Mouse (Mus musculus): Measurements from ENCODE around the gene Scp2. TPM values are rescaled to one million over a fixed set of nuclear protein-coding genes. Genes with fewer than 3 reads are reported as not detected.

The Scp2 gene
- polyA plus RNA-seq, 1 experiment from 2014 or later: 532 TPM

DNA sequence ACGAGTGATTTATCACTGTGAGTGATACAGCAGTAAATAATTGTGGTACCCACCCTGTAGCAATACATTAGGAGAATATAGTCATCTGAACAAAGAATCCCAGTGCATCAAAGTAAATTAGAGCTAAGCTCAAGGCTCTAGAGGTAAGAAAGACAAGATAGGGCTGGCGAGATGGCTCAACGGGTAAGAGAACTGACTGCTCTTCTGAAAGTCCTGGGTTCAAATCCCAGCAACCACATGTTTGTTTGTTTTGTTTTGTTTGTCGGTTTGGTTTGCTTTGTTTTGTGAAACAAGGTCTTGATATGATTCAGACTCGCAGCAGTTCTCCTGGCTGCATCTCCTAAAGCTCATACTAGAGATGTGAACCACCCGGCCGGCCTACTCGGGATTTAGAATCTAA, 27.3 kb downstream of the Scp2 start:
- Histone ChIP-seq H3K9me3 (ENCODE audit: low read length) (no peaks in the 10 kb centered on the region), H3K4me2 (replicated peaks; ENCODE audit: low read depth, low read length) (peak overlapping the region; percentile 62; the same call in 1 of the 2 replicates), H3K27ac (ENCODE audit: low read length) (no peak overlapping the region), H3K27me3 (replicated peaks; ENCODE audit: insufficient read depth, low read length) (no peaks in the 10 kb centered on the region), H3K4me3 (ENCODE audit: low read depth, low read length) (0 out of 2 replicates have a peak overlapping the region, but pooled peaks have one; percentile 59), H3K36me3 (ENCODE audit: insufficient read depth, low read length) (no peaks in the 10 kb centered on the region), H3K9ac (replicated peaks; ENCODE audit: low read depth) (no peak overlapping the region), H3K4me1 (ENCODE audit: insufficient read depth, low read depth, low read length) (no peaks in the 10 kb centered on the region)
- TF ChIP-seq CTCF (IDR thresholded peaks at IDR 0.05): no peak
- TF ChIP-seq EP300 (IDR thresholded peaks at IDR 0.05): no peak
- DNase-seq (ENCODE audit: low spot score) (no peak), ATAC-seq (no peak)
- 86% methylated on average over 8 of the region's 8 CpGs for whole genome bisulfite sequencing

DNA sequence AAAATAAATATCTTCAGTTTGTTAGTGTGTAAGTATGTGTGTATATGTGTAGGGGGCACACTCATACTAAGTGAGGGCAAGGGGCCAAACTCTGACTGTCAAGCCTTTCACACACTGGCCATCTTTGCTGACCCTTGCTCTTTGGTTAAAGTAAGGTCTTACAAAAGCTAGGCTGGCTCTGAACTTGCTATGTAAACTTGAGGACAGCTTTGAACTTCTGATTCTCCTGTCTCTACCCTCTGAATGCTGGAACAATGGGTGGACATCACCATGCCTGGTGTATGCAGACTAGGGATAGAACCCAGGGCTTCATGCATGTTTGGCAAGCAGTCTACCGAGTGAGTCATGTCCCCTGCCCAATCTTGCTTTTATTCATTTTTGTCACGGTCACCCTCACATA, 28.3 kb downstream of the Scp2 start:
- H3K4me2 ChIP-seq (replicated peaks; ENCODE audit: low read depth, low read length): no peak overlapping the region
- TF ChIP-seq EP300 (IDR thresholded peaks at IDR 0.05) (no peak), CTCF (IDR thresholded peaks at IDR 0.05) (no peak)
- WGBS: 79% methylated on average over 2 of the region's 2 CpGs
- H3K27ac ChIP-seq (ENCODE audit: low read length): no peak overlapping the region
- H3K36me3 ChIP-seq (ENCODE audit: insufficient read depth, low read length): no peaks in the 10 kb centered on the region
- no peak for ATAC-seq
- no peaks in the 10 kb centered on the region for H3K27me3 ChIP-seq (replicated peaks; ENCODE audit: insufficient read depth, low read length)
- H3K4me3 ChIP-seq (ENCODE audit: low read depth, low read length): no peak overlapping the region
- no peak overlapping the region for H3K9ac ChIP-seq (replicated peaks; ENCODE audit: low read depth)
- no peaks in the 10 kb centered on the region for H3K9me3 ChIP-seq (ENCODE audit: low read length)
- no peak for DNase-seq (ENCODE audit: low spot score)
- no peaks in the 10 kb centered on the region for H3K4me1 ChIP-seq (ENCODE audit: insufficient read depth, low read depth, low read length)

DNA sequence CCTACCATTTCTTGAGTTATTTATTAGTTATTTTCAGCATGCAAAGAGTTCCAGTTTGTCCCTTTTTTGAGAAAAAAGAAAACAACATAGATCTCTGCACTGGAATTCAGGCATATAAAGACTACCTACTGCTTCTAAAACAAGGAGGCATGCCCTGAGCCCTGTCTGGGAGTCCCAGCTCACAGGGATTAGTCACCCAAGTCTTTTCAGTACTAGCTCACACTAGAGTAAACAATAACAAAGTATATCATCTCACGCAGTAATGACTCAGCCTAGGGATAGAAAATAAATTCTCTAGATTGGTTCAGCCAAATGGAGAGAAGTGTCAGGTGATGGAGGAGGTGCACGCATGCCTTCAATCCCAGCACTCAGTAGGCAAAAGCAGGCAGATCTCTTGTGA, 34.1 kb downstream of the Scp2 start:
- Histone ChIP-seq H3K27me3 (replicated peaks; ENCODE audit: insufficient read depth, low read length) (no peaks in the 10 kb centered on the region), H3K9ac (replicated peaks; ENCODE audit: low read depth) (no peak overlapping the region), H3K4me3 (ENCODE audit: low read depth, low read length) (no peak overlapping the region), H3K4me1 (ENCODE audit: insufficient read depth, low read depth, low read length) (no peaks in the 10 kb centered on the region), H3K36me3 (ENCODE audit: insufficient read depth, low read length) (no peaks in the 10 kb centered on the region), H3K27ac (ENCODE audit: low read length) (no peak overlapping the region), H3K9me3 (ENCODE audit: low read length) (no peaks in the 10 kb centered on the region), H3K4me2 (replicated peaks; ENCODE audit: low read depth, low read length) (no peak overlapping the region)
- ATAC-seq (no peak), DNase-seq (ENCODE audit: low spot score) (no peak)
- 60% methylated on average over 2 of the region's 2 CpGs for WGBS
- TF ChIP-seq EP300 (IDR thresholded peaks at IDR 0.05): no peak
- no peak for TF ChIP-seq CTCF (IDR thresholded peaks at IDR 0.05)

DNA sequence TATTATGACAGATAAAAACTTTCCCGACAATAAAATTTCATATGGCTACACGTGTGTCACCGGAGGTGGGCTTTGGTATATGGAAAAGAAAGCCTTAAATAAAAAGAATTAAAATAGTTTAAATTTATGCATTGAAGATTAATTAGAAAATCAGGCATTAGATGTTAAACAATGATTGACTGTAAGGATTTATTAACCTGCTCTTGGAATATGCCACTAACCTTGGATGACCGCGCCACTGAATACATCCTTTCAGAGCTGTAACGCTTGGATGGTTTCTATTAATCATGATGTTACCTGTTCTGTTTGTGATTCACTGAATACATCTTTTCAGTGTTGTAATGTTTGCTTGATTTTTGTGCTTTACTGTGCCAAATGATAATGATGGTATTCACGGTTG, 35.1 kb downstream of the Scp2 start:
- H3K4me2 ChIP-seq (replicated peaks; ENCODE audit: low read depth, low read length): no peak overlapping the region
- H3K4me1 ChIP-seq (ENCODE audit: insufficient read depth, low read depth, low read length): no peaks in the 10 kb centered on the region
- DNase-seq (ENCODE audit: low spot score): no peak
- no peak for ATAC-seq
- no peaks in the 10 kb centered on the region for H3K36me3 ChIP-seq (ENCODE audit: insufficient read depth, low read length)
- H3K27me3 ChIP-seq (replicated peaks; ENCODE audit: insufficient read depth, low read length): no peaks in the 10 kb centered on the region
- H3K9ac ChIP-seq (replicated peaks; ENCODE audit: low read depth): no peak overlapping the region
- no peak overlapping the region for H3K27ac ChIP-seq (ENCODE audit: low read length)
- no peaks in the 10 kb centered on the region for H3K9me3 ChIP-seq (ENCODE audit: low read length)
- TF ChIP-seq EP300 (IDR thresholded peaks at IDR 0.05) (no peak), CTCF (IDR thresholded peaks at IDR 0.05) (no peak)
- 93% methylated on average over 7 of the region's 7 CpGs for WGBS
- no peak overlapping the region for H3K4me3 ChIP-seq (ENCODE audit: low read depth, low read length)

DNA sequence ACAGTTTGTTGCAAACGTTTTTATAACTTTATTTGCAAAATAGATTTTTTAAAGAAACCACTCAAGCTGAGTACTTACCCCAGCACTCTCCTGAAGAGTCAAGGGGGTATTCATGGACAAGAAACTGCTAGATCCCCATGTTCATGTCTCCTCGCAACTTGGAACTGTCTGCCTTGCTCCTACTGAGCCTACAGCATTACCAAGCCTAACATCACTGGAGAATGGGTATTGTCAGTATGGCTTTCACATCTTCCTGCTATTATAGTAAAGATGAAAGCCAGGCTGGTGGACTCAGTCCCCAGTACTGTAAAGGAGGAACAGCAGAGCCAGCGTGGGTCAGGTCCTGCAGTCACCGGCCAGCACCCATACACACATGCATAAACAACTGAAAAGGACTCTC, 48.5 kb downstream of the Scp2 start, which contains the start of gene Podn:
TSS of gene Podn (minus strand) at position 101 of the 400 bp plus-strand sequence.
- H3K36me3 ChIP-seq (ENCODE audit: insufficient read depth, low read length): no peaks in the 10 kb centered on the region
- H3K4me3 ChIP-seq (ENCODE audit: low read depth, low read length): no peak within 1 kb of the TSS
- no peak within 1 kb of the TSS for H3K9ac ChIP-seq (replicated peaks; ENCODE audit: low read depth)
- H3K4me1 ChIP-seq (ENCODE audit: insufficient read depth, low read depth, low read length): no peaks in the 10 kb centered on the region
- ATAC-seq (no peak), DNase-seq (ENCODE audit: low spot score) (no peak)
- TF ChIP-seq EP300 (IDR thresholded peaks at IDR 0.05): no peak
- TF ChIP-seq CTCF (IDR thresholded peaks at IDR 0.05): no peak
- WGBS: 80% methylated on average over 4 of the region's 4 CpGs
- no peak within 1 kb of the TSS for H3K27ac ChIP-seq (ENCODE audit: low read length)
- H3K9me3 ChIP-seq (ENCODE audit: low read length): no peaks in the 10 kb centered on the region
- H3K4me2 ChIP-seq (replicated peaks; ENCODE audit: low read depth, low read length): no peak within 1 kb of the TSS
- no peaks in the 10 kb centered on the region for H3K27me3 ChIP-seq (replicated peaks; ENCODE audit: insufficient read depth, low read length)

DNA sequence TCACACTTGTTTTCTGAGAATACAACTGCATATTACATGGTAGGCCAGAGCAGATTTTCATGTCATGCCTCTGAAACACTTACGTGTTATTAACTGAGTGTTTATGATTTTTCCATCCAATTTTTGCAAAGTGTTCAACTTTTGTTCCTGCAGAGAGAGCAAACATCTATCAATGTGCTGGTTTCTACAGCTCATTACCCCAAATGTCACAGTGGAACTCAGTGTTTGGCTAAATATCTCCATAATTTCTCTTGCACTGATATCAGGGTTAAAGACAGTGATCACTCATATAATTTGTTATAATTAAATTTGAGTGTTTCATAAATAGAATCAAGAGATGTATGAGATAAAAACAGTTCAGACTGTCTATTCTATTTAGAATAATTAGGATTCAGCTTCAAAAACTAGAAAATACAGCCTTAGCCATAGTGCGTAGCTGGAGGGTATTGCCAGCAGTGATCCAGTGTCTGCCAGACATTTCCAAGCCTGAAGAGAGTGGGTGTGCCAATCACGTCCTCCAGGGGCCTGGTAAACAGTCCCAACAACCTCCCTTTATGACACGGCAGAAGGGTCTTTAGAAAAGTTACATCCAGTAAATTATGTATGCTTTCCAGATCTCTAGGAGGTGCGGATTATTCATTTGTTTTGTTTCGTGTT, 51.9 kb downstream of the Scp2 start:
- H3K36me3 ChIP-seq (ENCODE audit: insufficient read depth, low read length): no peaks in the 10 kb centered on the region
- H3K9me3 ChIP-seq (ENCODE audit: low read length): no peaks in the 10 kb centered on the region
- ATAC-seq (peak; percentile 89), DNase-seq (ENCODE audit: low spot score) (peak; percentile 84)
- no peak overlapping the region for H3K4me2 ChIP-seq (replicated peaks; ENCODE audit: low read depth, low read length)
- TF ChIP-seq CTCF (IDR thresholded peaks at IDR 0.05): no peak
- TF ChIP-seq EP300 (IDR thresholded peaks at IDR 0.05): peak; percentile 47; the same call in 1 of the 2 replicates
- H3K27me3 ChIP-seq (replicated peaks; ENCODE audit: insufficient read depth, low read length): no peaks in the 10 kb centered on the region
- WGBS: 65% methylated on average over 6 of the region's 6 CpGs
- no peak overlapping the region for H3K9ac ChIP-seq (replicated peaks; ENCODE audit: low read depth)
- H3K27ac ChIP-seq (ENCODE audit: low read length): peak overlapping the region; percentile 27
- H3K4me3 ChIP-seq (ENCODE audit: low read depth, low read length): no peak overlapping the region
- H3K4me1 ChIP-seq (ENCODE audit: insufficient read depth, low read depth, low read length): no peaks in the 10 kb centered on the region

All from lung, postnatal 0 days (tissue).